Mouse (Mus musculus) spleen, adult 2 months (tissue): ENCODE results near the gene Myo3b. TPM values are rescaled to one million over a fixed set of nuclear protein-coding genes. Genes with fewer than 3 reads are reported as not detected.

ENCODE experiments used
- DNase-seq, 2 experiments: peaks; one replicate each; pipeline versions ENCODE4 v3.0.0 to v3.0.0-alpha.2; 2012 to 2021; ENCODE audit warnings: low spot score in 2 of 2, low read depth in 1 of 2
- H3K27ac ChIP-seq: fragments of 200-500 bp; 2 replicates; pipeline ENCODE4 v1.5.1; 2012; ENCODE audit warnings: low read length, inconsistent platforms; ENCODE audit not compliant: insufficient read depth
- H3K27me3 ChIP-seq: fragments of 200-500 bp; 2 replicates; pipeline ENCODE4 v1.6.1; 2012; ENCODE audit warnings: mild to moderate bottlenecking, moderate library complexity, low read length, inconsistent platforms; ENCODE audit not compliant: control insufficient read depth, insufficient read depth
- H3K36me3 ChIP-seq: fragments of 200-500 bp; 2 replicates; pipeline ENCODE4 v1.6.1; 2012; ENCODE audit warnings: mild to moderate bottlenecking, low read length, inconsistent platforms; ENCODE audit not compliant: control insufficient read depth, insufficient read depth
- H3K4me1 ChIP-seq: fragments of 200-500 bp; 2 replicates; pipeline ENCODE4 v1.6.1; 2011; ENCODE audit warnings: inconsistent platforms; ENCODE audit not compliant: control insufficient read depth, insufficient read depth, insufficient read length
- H3K4me3 ChIP-seq: fragments of 200-500 bp; 2 replicates; pipeline ENCODE4 v1.5.1; 2011; ENCODE audit warnings: mild to moderate bottlenecking, inconsistent platforms; ENCODE audit not compliant: insufficient read depth, insufficient read length; ENCODE audit errors: extremely low read depth
- CTCF ChIP-seq: fragments of 200-500 bp; IDR thresholded peaks from 2 replicates; pipeline ENCODE4 v1.5.1; 2011; ENCODE audit warnings: mild to moderate bottlenecking, inconsistent platforms; ENCODE audit not compliant: insufficient read depth, insufficient read length, insufficient replicate concordance; ENCODE audit errors: extremely low read depth
- POLR2A ChIP-seq: fragments of 200-500 bp; IDR thresholded peaks from 2 replicates; pipeline ENCODE4 v1.6.1; 2011; ENCODE audit warnings: low read depth, low read length, inconsistent platforms
- WGBS: fragments of 180-500 bp; shearing (Covaris S2); methylation state at CpG from one replicate; pipeline ENCODE4 v1.1.7; 2018; 5-methylcytosine and 5-hydroxymethylcytosine counted together
- polyA plus RNA-seq: library from polyadenylated mRNA; depleted of rRNA; stranded (reverse); fragments of >200 nt; gene quantifications from 2 replicates; pipeline ENCODE4 v1.2.3, GENCODE M21; 2012

Gene Myo3b
- polyA plus RNA-seq, 1 experiment, result 0.20 TPM

GRCm38 (mm10) chr2:70322767-70323166 lies 283.8 kb downstream of the Myo3b start:
- TF ChIP-seq POLR2A, result no peak
- no peak for TF ChIP-seq CTCF
- 86% methylated on average over 9 of the region's 9 CpGs for WGBS
- DNase-seq, result no peak
- no peak overlapping the region for H3K27ac ChIP-seq
- H3K27me3 ChIP-seq, result no peaks in the 10 kb centered on the region
- H3K4me3 ChIP-seq, result no peak overlapping the region
- no peaks in the 10 kb centered on the region for H3K4me1 ChIP-seq
- no peaks in the 10 kb centered on the region for H3K36me3 ChIP-seq

- Histone ChIP-seq H3K36me3 (no peaks in the 10 kb centered on the region), H3K4me3 (no peak overlapping the region), H3K27me3 (no peaks in the 10 kb centered on the region), H3K27ac (no peak overlapping the region), H3K4me1 (no peaks in the 10 kb centered on the region)
- TF ChIP-seq CTCF (no peak), POLR2A (no peak)
- 87% methylated on average over 11 of the region's 11 CpGs for WGBS
- no peak for DNase-seq
Measured at GRCm38 (mm10) chr2:70327602-70328001, 288.7 kb downstream of the Myo3b start.

GRCm38 (mm10) chr2:70332905-70333304 lies 294.0 kb downstream of the Myo3b start:
- no peaks in the 10 kb centered on the region for H3K27me3 ChIP-seq
- no peaks in the 10 kb centered on the region for H3K4me1 ChIP-seq
- no peak overlapping the region for H3K27ac ChIP-seq
- TF ChIP-seq CTCF (no peak), POLR2A (no peak)
- no peaks in the 10 kb centered on the region for H3K36me3 ChIP-seq
- no peak overlapping the region for H3K4me3 ChIP-seq
- DNase-seq, result no peak
- 90% methylated on average over 6 of the region's 6 CpGs for WGBS

GRCm38 (mm10) chr2:70333553-70333952 lies 294.6 kb downstream of the Myo3b start:
- TF ChIP-seq POLR2A, result no peak
- no peak for TF ChIP-seq CTCF
- no peak overlapping the region for H3K4me3 ChIP-seq
- H3K4me1 ChIP-seq, result no peaks in the 10 kb centered on the region
- H3K36me3 ChIP-seq, result no peaks in the 10 kb centered on the region
- no peaks in the 10 kb centered on the region for H3K27me3 ChIP-seq
- WGBS, result 80% methylated on average over 6 of the region's 6 CpGs
- no peak for DNase-seq
- no peak overlapping the region for H3K27ac ChIP-seq

GRCm38 (mm10) chr2:70336551-70336950 lies 297.6 kb downstream of the Myo3b start:
- H3K4me3 ChIP-seq, result no peak overlapping the region
- no peaks in the 10 kb centered on the region for H3K27me3 ChIP-seq
- no peaks in the 10 kb centered on the region for H3K4me1 ChIP-seq
- no peak overlapping the region for H3K27ac ChIP-seq
- 88% methylated on average over 6 of the region's 6 CpGs for WGBS
- no peak for DNase-seq
- H3K36me3 ChIP-seq, result no peaks in the 10 kb centered on the region
- no peak for TF ChIP-seq CTCF
- no peak for TF ChIP-seq POLR2A

GRCm38 (mm10) chr2:70337208-70337611 lies 298.3 kb downstream of the Myo3b start:
- Histone ChIP-seq H3K4me3 (no peak overlapping the region), H3K27me3 (no peaks in the 10 kb centered on the region), H3K27ac (no peak overlapping the region), H3K36me3 (no peaks in the 10 kb centered on the region), H3K4me1 (no peaks in the 10 kb centered on the region)
- DNase-seq, result no peak
- TF ChIP-seq CTCF, result no peak
- no peak for TF ChIP-seq POLR2A
- 30% methylated on average over 7 of the region's 7 CpGs for WGBS

GRCm38 (mm10) chr2:70337869-70338268 lies 298.9 kb downstream of the Myo3b start:
- H3K27ac ChIP-seq, result no peak overlapping the region
- no peak for DNase-seq
- no peaks in the 10 kb centered on the region for H3K36me3 ChIP-seq
- no peaks in the 10 kb centered on the region for H3K4me1 ChIP-seq
- no peaks in the 10 kb centered on the region for H3K27me3 ChIP-seq
- WGBS, result 72% methylated on average over 9 of the region's 9 CpGs
- TF ChIP-seq CTCF (no peak), POLR2A (no peak)
- H3K4me3 ChIP-seq, result no peak overlapping the region

- Histone ChIP-seq H3K36me3 (no peaks in the 10 kb centered on the region), H3K4me3 (no peak overlapping the region), H3K27ac (no peak overlapping the region), H3K27me3 (no peaks in the 10 kb centered on the region), H3K4me1 (no peaks in the 10 kb centered on the region)
- WGBS, result 90% methylated on average over 7 of the region's 7 CpGs
- DNase-seq, result no peak
- TF ChIP-seq POLR2A (no peak), CTCF (no peak)
Measured at GRCm38 (mm10) chr2:70339061-70339460, 300.1 kb downstream of the Myo3b start.
